Mouse (Mus musculus) brain, embryonic 14.5 days (tissue): ENCODE measurements around the gene Qrsl1.

Experiments
- CTCF ChIP-seq: fragments of 200-500 bp; IDR thresholded peaks from 2 replicates; pipeline ENCODE4 v1.5.1; 2012; ENCODE audit warnings: inconsistent platforms, mild to moderate bottlenecking, moderate library complexity, borderline replicate concordance; ENCODE audit not compliant: insufficient read depth, insufficient read length; ENCODE audit errors: extremely low read depth
- POLR2A ChIP-seq: fragments of 200-500 bp; IDR thresholded peaks from 2 replicates; pipeline ENCODE4 v1.6.1; 2012; ENCODE audit warnings: mild to moderate bottlenecking, inconsistent platforms, borderline replicate concordance; ENCODE audit not compliant: poor library complexity, insufficient read depth, insufficient read length, severe bottlenecking; ENCODE audit errors: extremely low read depth

DNA sequence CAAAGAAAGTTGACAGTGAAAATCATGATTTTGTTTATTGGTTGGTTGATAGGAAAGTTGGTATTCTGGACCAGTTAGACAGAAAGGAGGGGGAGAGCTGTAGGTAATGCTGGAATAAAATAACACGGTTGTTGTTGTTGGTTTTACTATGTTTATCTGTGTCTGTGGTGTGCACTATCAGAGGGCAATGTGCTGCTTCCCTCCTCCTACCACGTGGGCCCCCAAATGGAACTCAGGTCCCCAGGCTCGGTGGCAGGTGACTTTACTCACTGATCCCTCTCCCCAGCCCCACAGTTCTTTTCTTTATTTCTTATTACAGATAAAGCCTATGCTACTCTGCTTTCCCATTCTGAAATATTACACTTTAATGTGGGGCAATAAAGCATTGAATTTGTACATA lies 10.7 kb upstream of the Qrsl1 start:
- no peak for TF ChIP-seq CTCF
- TF ChIP-seq POLR2A, result no peak
